Mouse (Mus musculus): Measurements from ENCODE around the gene B230118H07Rik. TPM values are rescaled to one million over a fixed set of nuclear protein-coding genes. Genes with fewer than 3 reads are reported as not detected.

B230118H07Rik gene
- total RNA-seq (2021): 10 to 100 TPM; 44.8 to 48.7 TPM

DNA sequence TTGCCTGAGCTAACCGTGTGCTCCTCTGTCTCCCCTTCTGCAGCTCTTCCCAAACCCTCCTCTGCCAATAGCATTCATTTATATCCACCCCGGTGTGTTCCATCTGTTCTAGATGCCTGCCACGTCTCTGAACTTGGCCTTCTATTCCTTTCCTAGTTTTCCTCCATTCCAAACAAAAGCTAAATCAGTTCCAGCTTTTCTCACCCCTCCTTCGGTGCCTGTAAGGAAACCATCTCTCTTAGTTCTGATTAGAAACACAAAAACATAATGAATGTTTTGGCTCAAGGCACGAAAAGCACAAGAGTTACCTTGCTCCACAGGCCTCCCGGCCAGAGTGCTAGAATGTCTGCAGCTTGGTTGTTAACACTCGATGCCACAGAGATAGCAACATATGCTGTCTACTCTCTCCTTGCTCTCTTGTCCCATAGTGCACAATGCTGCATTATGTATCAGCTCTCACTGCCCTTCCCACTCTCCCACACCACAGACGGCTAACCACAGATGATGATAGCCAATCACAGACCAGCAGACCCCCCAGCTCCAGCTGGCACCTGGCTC, at the start of gene B230118H07Rik, which contains the start of gene Rag1:
Gene B230118H07Rik, minus strand, starts transcription at position 419 of the 558 bp plus-strand sequence.
Gene Rag1, minus strand, starts transcription at position 388 of the 558 bp plus-strand sequence.
- no peak for DNase-seq

DNA sequence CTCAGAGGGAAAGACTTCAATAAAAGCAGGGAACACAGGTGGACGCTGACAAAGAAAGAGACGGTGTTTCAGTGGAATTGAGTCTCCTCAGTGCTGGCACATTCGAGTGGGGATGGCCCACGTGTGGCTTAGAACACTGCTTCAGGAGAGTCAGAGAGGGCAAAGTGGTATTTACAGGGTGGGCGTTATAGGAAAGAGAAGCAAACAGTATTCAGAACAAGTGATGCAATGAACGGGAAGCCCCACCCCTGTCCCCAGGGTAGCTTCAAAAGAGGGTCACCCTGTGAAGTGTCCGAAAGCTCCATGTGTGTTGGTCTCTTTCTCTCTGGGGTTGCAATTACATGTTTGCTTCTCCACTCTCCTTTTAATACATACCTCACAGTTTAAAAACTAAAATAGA, 46.3 kb upstream of the B230118H07Rik start:
- DNase-seq: no peak

DNA sequence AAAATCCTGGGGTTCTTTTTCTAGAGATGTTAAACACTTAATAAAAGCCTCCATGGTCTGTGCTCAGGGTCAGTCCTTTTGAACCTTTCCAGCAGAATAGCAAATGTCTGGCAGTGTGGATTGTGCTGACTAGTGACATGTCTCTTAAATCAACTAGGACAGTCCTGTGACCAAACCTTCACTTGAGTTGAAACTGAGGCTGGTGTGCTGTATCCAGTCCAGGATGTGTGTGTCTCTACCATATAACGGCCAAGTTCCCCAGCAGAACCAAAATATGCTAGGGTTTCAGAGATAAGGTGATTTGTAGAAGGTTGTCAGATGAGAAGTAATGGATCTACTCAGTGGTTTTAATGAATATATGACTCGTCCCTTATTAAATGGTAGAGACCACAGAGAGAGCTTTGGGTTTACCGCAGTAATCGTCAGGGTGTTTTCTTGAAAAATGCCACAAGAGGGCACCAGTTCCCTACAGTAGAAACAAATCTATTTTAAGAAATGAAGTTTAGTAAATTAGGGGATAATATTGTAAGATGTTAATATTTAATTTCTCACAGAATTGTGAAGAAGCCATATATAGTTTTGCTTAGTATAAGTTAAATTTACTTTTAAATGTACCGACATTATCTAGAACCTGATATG, 44.4 kb upstream of the B230118H07Rik start:
- DNase-seq: peak; percentile 27

DNA sequence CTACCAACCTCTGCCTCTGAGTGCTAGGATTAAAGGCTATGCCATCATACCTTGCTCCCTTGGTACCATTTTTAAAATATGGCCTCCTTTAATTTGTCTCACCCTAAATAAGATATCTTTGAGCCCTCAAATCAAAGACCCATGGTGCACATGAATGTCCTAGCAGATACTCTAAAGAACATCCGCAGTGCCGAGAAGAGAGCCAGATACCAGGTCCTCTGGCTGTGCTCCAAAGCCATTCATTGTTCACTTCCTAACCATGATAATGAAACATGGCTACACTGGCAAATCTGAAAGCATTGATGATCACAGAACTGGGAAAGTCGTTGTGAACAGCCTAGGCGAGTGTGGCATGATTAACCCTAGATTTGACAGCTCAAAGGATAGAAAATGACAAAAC, 43.7 kb upstream of the B230118H07Rik start:
- DNase-seq: no peak

DNA sequence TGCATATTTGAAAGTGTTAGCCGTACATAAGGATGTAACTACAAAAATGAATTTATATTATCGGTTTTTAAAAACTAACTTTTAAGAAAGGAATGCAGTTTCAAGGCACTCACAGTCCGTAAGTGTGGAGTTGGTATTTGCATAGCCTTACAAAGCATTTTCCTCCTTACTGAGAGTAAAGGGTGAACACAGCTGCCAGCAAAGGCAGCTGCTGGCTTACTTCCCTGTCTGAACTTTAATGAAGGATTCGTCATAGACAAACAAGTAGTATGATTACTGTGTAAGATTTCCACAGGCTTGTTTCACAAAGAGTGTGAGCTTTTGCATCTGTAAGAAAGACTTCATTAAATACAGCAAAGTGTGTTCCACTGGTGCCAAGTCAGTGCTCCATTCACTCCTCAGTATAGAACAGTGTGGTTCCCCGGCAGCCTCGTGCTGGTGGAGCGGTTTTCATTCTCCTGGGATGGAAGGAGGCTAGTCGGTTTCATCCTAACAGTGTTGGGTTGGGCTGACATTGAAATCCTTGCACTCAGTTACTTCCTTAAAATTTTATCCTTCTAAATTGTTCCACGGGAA, 41.0 kb upstream of the B230118H07Rik start:
- DNase-seq: no peak

DNA sequence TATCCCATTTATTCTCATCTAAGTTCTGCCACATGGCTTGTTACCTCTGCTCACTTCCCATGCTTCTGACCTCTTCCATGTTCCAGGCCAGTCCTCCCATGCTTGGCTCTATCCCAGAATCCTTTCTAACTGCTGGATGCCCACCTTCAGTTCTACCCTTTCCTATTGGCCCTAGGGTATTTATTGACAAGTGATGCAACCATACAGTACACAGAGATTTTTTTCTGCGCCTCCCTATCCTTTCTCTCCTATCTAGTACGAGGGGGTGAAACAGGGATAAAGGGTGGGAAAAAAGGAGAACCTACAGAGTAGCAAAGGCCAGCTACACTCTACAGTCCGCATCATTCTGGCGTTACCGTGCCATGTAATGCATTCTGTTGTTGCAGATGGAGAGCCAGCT, 38.7 kb upstream of the B230118H07Rik start:
- DNase-seq: no peak

DNA sequence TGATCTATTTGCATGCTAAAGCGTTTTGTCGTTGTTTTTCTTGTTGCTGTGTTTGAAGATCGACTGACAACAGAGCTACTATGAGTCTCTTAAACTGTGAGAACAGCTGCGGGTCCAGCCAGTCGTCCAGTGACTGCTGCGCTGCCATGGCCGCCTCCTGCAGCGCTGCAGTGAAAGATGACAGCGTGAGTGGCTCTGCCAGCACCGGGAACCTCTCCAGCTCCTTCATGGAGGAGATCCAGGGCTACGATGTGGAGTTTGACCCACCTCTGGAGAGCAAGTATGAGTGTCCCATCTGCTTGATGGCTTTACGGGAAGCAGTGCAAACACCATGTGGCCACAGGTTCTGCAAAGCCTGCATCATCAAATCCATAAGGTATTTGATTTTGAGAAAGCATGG, 35.1 kb upstream of the B230118H07Rik start:
- DNase-seq: no peak

DNA sequence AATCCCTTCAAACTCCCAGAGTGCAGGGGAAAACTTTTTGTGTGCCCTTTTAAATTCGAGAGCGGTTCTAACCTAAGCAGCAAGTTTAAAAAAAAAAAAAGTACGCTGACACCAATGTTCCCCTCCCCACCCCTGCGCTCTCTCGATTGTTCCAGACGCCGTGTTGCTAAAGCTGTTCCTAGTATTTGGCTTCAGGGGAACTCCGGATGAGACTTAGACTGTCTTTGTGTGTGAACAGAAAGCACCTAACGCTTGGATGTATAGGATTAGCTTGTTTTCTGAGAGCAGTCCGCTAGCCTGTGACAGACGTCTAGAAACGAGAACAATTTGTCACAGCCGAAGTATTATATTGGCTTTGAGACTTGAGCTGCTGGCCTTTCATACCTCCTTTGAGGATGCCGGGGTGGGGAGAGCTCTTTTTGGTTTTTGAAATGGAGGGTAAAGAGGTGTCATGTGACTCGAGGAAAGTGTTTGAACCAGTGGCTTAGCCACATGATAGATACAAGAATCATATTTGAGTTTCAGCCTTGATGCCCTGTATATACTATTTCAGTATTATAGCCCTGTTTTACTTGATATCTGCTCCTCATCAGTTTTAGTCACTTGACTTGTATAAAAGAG, 29.9 kb upstream of the B230118H07Rik start:
- no peak for DNase-seq

DNA sequence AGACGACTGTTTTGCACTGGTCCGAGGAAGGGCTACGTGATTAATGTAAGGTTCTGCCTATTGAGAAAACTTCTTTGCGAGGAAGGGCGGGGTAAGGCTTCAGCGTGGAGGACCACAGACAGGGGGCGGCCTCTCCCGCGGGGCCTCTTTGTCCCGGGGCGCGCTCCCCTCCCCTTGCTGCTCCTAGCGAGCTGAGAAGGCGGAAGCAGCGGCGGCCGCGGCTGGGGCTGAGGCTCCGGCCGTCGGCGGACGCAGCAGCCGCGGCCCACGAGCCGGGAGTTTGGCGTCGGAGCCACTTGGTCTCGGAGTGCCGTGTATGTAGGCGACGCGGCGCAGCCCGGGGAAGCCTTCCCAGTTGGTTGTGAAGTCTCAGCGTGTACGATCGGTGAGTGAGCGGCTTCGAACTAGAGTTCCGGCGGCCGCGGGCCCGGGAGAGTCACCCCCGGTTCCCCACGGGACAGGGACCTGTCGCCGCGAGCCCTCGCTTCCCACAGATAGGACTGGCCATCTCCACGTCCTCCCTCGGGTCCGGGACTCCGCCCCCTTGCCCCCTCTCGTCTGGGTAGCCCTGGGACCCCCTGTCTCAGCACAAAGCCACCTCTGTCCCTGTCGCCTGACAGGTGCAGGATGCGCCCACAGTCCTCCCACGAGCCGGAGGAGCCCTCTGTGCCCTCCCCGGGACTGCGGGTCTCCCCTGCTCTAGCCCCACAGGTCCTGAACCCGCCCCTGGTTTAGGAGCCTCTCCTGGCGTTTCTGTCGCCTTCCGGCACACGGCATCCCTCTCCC, 29.1 kb upstream of the B230118H07Rik start, which contains the start of gene Traf6:
Gene Traf6, plus strand, starts transcription at position 194 of the 786 bp plus-strand sequence.
- DNase-seq: peak; percentile 91

DNA sequence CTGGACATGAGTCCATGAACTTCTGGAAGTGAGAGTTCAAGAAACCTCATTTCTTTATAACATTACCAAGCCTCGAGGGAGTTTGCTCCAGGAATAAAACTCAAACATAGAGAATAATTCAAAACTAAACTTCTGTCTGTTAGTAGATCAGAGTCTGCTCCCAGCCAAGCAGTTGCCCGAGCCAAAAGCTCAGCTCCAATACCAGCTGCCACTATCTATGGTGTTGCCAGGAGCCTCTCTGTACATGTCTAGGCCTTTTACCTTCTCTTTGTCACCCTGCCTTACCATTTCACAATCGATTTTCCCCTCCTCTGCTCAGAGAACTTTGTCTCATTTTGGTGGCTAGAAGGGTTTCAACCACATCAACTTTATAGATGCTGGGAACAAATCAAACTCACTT, 24.2 kb upstream of the B230118H07Rik start:
- no peak for DNase-seq

DNA sequence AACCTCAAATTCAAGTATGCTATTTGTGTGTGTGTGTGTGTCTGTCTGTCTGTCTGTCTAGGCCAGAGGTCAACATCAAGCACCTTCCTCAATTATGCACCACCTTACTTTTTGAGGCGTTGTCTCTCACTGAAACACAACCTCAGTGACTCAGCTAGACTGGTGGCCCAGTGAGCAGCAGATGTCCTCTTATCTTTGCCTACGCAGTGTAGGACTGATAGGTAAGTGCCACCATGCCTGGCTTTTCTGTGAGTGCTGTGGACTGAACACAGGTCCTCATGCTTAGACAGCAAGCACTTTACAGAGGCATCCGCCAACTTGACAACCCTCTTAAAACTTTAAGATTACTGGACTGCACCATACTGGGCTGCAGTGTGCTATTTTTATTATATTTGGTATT, 19.4 kb upstream of the B230118H07Rik start:
- DNase-seq: no peak

DNA sequence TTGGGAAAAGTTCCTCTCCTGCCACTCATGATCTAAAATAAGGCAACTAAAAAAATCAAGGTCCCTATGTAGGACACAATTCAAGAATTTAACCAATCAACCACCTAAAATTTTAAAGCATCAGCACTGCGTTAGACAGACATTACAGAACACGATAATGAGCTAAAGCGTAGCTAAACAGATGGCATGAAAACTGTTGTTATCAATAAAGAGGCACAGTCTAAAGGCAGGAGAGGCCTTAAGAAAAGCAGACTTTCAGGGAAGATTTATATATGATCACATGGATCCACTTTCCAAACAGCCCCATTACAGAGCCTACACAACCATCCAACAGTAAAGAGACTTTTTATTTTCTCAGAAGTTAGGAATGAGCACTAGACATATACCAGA, 16.4 kb upstream of the B230118H07Rik start:
- DNase-seq: no peak

DNA sequence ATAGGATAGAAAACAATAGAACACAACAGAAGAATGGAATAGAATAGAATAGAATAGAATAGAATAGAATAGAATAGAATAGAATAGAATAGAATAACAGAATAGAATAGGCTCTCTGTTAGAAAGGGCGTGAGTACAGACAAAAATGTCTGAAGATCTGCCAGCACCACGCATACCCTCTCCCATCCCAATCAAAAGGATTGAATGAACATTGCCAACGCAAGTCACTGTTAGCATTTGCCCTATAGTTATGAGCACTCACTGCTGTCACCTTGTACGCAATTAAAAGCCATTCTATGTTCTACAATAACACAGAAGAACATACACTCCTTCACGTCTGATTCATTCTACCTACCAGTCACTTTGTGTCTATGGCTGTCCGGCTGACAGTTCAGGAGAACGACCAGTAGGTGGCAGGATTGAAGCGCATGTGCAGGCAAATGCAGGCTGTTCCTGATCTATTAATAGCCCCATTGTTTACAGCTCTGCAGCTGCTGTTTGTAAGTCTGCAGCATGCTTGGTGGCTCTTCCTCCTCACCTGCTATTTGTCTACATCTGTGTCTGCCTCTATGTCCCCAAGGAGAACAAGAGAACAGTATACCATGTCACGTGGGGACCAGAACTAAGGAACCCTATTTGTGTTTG, 15.8 kb upstream of the B230118H07Rik start:
- peak; percentile 84 for DNase-seq

DNA sequence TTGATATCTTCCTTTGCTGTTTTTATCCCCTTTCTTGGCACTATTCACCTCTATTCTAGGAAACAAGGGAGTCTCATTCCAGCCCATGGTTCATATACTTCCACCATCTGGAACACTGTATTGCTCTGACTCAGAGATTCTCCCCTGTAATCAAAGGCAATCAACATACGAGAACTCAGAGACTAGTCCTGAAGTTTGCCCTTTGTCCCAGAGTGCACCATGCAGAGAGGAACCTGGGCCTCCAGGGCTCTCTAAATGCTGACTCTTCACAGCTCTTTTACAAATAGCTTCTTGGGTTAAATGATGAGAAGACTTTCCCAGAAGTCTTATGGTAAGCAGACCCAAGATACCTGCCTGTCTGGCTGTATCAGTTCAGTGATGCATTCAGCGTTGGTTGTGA, 11.2 kb upstream of the B230118H07Rik start:
- DNase-seq: no peak

DNA sequence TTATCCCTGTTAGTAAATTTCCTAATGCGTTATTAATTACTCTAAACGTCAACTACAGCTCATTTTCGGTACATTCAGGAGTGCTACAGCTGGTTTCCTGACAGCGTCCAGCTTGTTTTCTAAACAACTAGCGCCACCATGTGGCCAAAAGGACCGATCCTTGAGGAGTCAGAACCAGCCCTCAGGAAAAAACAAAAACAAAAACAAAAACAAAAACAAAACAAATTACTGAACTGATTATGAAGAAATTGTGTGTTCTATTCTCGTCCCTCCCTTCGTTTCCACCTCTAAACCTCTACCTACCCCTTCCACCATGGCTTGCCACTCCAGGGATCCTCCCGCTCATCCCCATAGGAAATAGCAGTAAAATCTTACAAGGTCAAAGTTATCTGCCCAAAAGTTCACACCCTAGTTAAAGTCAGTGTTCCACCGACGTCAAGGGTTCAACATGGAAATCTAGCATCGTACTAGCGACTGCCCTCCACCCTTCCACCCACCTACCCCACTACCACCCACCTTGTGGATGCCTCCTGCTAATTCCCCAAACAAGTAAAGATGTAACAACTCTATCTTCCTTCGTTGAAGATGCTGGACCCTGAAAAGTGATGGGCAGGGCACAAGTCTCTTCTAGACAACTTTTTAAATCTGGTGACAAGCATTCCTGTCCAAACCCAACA, 3.7 kb upstream of the B230118H07Rik start:
- DNase-seq: peak; percentile 83

DNA sequence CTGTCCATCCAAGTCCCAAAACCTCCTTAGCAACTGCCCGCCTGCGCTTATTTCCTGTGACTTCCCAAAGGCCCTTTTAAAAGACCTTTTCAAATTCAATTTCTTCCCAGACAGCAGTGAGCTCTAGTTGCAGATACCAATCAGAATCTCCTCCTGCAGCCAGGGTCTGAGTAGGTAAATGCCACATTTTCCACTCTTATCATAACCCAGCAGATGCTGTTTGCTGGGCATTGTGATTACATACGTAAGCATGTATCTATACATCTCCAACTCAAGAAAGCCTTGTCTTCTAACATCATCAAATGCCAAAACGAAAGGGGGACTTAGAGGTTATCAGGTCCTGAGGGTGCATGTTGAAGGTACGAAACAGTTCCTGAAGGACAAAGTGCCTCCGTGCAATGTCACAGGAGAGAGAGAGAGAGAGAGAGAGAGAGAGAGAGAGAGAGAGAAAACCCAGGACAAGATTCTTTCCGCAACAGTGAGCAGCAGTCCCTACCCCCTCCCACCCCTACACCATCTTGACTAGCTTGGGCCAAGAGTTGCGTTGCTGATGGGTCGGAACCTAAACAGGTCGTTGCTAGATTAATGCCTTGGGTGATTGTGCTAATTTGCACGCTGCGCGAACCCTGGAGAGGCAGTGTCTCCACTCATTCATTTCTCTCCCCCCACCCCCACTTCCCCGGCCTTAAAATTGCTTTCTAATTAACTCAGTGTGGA, 3.0 kb upstream of the B230118H07Rik start:
- no peak for DNase-seq

DNA sequence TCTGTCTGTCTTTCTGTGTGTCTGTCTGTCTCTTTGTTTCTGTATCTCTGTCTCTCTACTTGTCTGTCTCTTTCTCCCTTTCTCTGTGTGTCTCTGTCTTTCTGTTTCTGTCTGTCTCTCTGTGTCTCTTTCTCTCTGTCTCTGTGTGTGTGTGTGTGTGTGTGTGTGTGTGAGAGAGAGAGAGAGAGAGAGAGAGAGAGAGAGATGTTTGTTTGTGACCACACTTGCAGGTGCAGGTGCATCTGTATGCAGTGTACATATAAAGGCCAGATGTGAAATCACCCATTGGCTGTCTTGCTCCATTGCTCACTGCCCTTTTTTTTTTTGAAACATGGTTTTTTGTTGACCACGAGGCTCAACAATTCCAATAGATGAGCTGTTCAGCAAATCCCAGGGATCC, 1.1 kb upstream of the B230118H07Rik start:
- no peak for DNase-seq

DNA sequence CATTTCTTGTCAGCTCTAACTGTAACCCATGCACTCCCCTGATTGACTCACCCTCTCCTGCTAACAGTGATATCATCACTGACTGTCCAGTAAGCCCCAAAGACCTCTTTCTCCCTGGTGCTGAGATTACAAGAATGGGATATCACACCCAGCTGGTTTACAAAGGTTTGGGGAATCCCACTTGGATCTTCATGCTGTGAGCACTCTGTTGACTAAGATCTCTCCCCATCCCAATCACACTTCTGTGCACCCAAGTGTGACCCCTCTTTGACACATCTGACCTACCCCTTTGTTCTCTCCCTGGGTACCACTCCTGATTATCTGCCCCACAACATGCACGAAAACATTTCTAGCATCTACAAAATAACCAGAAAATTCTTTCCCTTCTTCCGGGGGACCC, 971 bp downstream of the B230118H07Rik start:
- DNase-seq: no peak

DNA sequence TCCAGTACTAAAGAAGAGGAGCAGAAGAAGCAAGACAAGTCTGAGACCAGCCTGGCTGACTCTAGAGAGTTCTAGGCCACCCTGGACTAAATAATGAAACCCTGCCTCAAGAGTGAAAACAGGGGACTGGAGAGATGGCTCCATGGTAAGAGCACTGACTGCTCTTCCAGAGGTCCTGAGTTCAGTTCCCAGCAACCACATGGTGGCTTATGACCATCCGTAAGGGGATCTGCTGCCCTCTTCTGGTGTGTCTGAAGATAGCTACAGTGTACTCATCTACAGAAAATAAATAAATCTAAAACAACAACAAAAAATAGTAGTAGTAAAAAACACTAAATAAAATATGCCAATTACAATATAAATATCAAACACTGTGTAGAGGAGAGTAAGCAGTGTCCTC, 3.5 kb downstream of the B230118H07Rik start:
- DNase-seq: no peak

DNA sequence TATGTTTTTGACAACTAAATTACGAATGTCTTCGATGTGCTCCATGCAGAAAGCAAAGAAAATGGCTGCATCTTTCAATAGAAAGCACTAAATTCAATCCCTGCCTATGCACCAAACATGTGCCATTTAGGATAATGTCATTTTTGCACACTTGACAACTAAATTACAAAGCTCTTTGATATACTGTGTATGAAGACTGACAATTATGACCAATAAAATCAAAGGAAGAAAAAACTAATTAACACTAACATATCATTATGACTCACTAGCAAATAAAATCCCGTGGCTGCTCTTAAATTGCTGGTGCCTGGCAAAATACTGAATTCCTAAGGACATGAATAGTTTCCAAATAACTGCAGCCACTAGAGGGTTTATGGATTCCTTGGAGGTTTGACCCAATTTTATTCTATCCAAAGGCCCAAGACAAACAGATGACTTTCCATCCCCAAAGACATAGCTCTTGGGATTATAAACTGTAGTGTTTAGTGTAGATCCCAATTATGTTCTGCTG, 9.4 kb downstream of the B230118H07Rik start:
- DNase-seq: no peak

All from heart, postnatal 4 days (tissue).